Mouse (Mus musculus) erythroblast, embryonic 14.5 days (primary cell): Measurements from ENCODE around the gene Gm10295. TPM values are rescaled to one million over a fixed set of nuclear protein-coding genes. Genes with fewer than 3 reads are reported as not detected.

Experiments used
- H3K27me3 ChIP-seq: 2 replicates; pipeline ENCODE4 v1.6.1; 2012; ENCODE audit warnings: inconsistent platforms; ENCODE audit not compliant: control insufficient read depth
- H3K36me3 ChIP-seq: 2 replicates; pipeline ENCODE4 v1.6.1; 2012; ENCODE audit warnings: mild to moderate bottlenecking, inconsistent platforms; ENCODE audit not compliant: control insufficient read depth
- H3K4me1 ChIP-seq: 2 replicates; pipeline ENCODE4 v1.6.1; 2012; ENCODE audit warnings: inconsistent platforms; ENCODE audit not compliant: control insufficient read depth
- H3K4me3 ChIP-seq: replicated peaks from 2 replicates; pipeline ENCODE3; 2012; ENCODE audit warnings: moderate library complexity, mild to moderate bottlenecking, inconsistent platforms
- H3K9me3 ChIP-seq: 2 replicates; pipeline ENCODE4 v1.6.1; 2012; ENCODE audit warnings: low read length, inconsistent platforms, mixed read lengths; ENCODE audit not compliant: control insufficient read depth
- GATA1 ChIP-seq: IDR thresholded peaks from 2 replicates; pipeline ENCODE4 v1.6.1; 2012; ENCODE audit warnings: low read length, inconsistent platforms, mixed read lengths
- TAL1 ChIP-seq: IDR thresholded peaks from 3 replicates; pipeline ENCODE4 v1.6.1; 2012; ENCODE audit warnings: low read length, inconsistent platforms, mixed read lengths
- polyA plus RNA-seq: library from polyadenylated mRNA; stranded (reverse); fragments of >175 nt; gene quantifications from 2 replicates; pipeline ENCODE4 v1.2.3, GENCODE M21; 2012

The Gm10295 gene
- polyA plus RNA-seq, 1 experiment, result not detected

- Histone ChIP-seq H3K4me1 (peaks cover 19% of the 10 kb centered on the region), H3K9me3 (no peaks in the 10 kb centered on the region), H3K4me3 (no peak overlapping the region), H3K27me3 (no peaks in the 10 kb centered on the region), H3K36me3 (no peaks in the 10 kb centered on the region)
- TF ChIP-seq TAL1 (no peak), GATA1 (no peak)
These were observed 33.6 kb upstream of the Gm10295 start for GRCm38 (mm10) chr7:71384921-71385320.

DNA sequence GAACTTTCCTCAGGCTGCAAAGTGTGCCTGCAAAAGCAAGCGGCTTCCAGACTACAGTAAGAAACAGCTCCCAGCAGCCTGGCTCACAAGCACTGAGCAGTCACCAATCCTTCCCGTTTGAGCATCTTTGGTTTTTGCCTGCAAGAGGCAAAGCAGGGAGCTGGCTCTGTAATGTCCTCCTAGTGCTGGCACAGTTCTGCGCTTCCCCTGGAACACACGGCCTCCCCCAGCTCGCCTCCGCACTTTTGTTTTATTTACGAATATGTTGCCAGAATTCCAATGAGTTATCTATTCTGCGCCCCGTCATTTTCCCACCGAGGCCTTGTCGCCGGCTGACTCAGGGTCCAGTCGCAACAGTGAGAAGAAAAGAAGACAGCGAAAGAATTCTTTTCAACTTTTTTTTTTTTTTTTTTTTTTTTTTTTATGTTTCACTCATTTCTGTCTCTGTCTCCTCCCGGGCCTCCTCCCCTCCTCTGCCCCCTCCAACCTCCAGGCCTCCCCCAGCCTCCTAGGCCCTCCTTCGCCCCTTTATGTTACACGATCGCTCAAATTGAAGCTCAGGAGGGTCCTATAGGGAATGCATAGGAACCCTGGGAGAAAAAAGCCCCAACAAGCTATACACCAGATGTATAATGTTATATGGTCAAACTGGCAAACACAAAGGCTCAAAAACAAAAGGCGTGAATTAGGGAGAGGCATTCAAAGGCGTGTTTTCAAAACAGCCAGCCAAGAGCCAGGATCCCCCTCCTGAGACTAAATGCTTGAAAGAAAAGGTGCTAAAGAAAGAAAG lies 32.3 kb upstream of the Gm10295 start:
- Histone ChIP-seq H3K4me3 (no peak overlapping the region), H3K9me3 (no peaks in the 10 kb centered on the region), H3K27me3 (no peaks in the 10 kb centered on the region), H3K36me3 (no peaks in the 10 kb centered on the region), H3K4me1 (peaks cover 16% of the 10 kb centered on the region)
- no peak for TF ChIP-seq GATA1
- TF ChIP-seq TAL1, result no peak

GRCm38 (mm10) chr7:71379826-71380825 lies 28.8 kb upstream of the Gm10295 start:
- H3K4me3 ChIP-seq, result no peak overlapping the region
- no peaks in the 10 kb centered on the region for H3K36me3 ChIP-seq
- H3K4me1 ChIP-seq, result peaks cover 9% of the 10 kb centered on the region
- no peak for TF ChIP-seq GATA1
- no peak for TF ChIP-seq TAL1
- H3K27me3 ChIP-seq, result no peaks in the 10 kb centered on the region
- H3K9me3 ChIP-seq, result no peaks in the 10 kb centered on the region

- peaks cover 5% of the 10 kb centered on the region for H3K4me1 ChIP-seq
- no peak overlapping the region for H3K4me3 ChIP-seq
- no peaks in the 10 kb centered on the region for H3K27me3 ChIP-seq
- TF ChIP-seq GATA1 (no peak), TAL1 (no peak)
- no peaks in the 10 kb centered on the region for H3K36me3 ChIP-seq
- no peaks in the 10 kb centered on the region for H3K9me3 ChIP-seq
These were observed 27.8 kb upstream of the Gm10295 start for GRCm38 (mm10) chr7:71378812-71379760.

DNA sequence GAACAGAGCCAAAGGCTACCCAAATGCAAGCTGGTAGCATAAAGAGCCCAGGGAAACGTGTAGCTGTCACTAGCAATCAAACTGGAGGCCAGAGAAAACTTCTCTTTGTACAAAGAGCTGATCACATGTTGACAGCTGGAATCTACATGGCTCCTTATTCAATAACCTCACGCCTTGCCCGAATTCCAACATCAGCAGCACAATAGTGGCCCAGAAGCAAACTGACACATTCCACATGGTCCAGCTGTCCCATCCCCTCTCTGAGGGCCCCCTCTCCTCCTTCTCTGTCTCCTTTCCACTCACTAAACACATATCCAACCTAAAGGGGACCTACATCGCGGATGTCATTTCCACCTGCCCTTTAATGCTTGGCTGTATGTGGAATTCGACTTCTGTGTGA lies 26.7 kb upstream of the Gm10295 start:
- TF ChIP-seq GATA1, result no peak
- TF ChIP-seq TAL1, result no peak

GRCm38 (mm10) chr7:71374059-71374458 lies 22.8 kb upstream of the Gm10295 start:
- Histone ChIP-seq H3K9me3 (no peaks in the 10 kb centered on the region), H3K36me3 (no peaks in the 10 kb centered on the region), H3K4me3 (no peak overlapping the region), H3K4me1 (no peaks in the 10 kb centered on the region), H3K27me3 (no peaks in the 10 kb centered on the region)
- TF ChIP-seq TAL1 (no peak), GATA1 (no peak)

More for the DNA sequence above, 26.7 kb upstream of the Gm10295 start:
- H3K4me3 ChIP-seq, result no peak overlapping the region
- H3K9me3 ChIP-seq, result no peaks in the 10 kb centered on the region
- H3K27me3 ChIP-seq, result no peaks in the 10 kb centered on the region
- no peaks in the 10 kb centered on the region for H3K36me3 ChIP-seq
- H3K4me1 ChIP-seq, result peaks cover 5% of the 10 kb centered on the region

- H3K4me1 ChIP-seq, result no peaks in the 10 kb centered on the region
- no peak overlapping the region for H3K4me3 ChIP-seq
- no peaks in the 10 kb centered on the region for H3K36me3 ChIP-seq
- no peaks in the 10 kb centered on the region for H3K27me3 ChIP-seq
- H3K9me3 ChIP-seq, result no peaks in the 10 kb centered on the region
- TF ChIP-seq TAL1 (no peak), GATA1 (no peak)
These were observed 20.6 kb upstream of the Gm10295 start for GRCm38 (mm10) chr7:71371916-71372315.

- TF ChIP-seq TAL1 (no peak), GATA1 (no peak)
- Histone ChIP-seq H3K9me3 (no peaks in the 10 kb centered on the region), H3K27me3 (no peaks in the 10 kb centered on the region), H3K36me3 (no peaks in the 10 kb centered on the region), H3K4me3 (no peak overlapping the region), H3K4me1 (no peaks in the 10 kb centered on the region)
These were observed 19.5 kb upstream of the Gm10295 start for GRCm38 (mm10) chr7:71370746-71371145.
